Mouse (Mus musculus) embryonic fibroblast, embryonic 13.5 days (primary cell): ENCODE results near the gene Gm28230.

Experiments used
- CTCF ChIP-seq: IDR thresholded peaks from 2 replicates; pipeline ENCODE4 v1.5.1; 2011; ENCODE audit warnings: mild to moderate bottlenecking, control low read depth, low read length, moderate library complexity, borderline replicate concordance; ENCODE audit not compliant: insufficient read depth
- POLR2A ChIP-seq: IDR thresholded peaks from 2 replicates; pipeline ENCODE4 v1.6.1; 2011; ENCODE audit warnings: low read depth, mild to moderate bottlenecking, control low read depth, low read length, moderate library complexity

DNA sequence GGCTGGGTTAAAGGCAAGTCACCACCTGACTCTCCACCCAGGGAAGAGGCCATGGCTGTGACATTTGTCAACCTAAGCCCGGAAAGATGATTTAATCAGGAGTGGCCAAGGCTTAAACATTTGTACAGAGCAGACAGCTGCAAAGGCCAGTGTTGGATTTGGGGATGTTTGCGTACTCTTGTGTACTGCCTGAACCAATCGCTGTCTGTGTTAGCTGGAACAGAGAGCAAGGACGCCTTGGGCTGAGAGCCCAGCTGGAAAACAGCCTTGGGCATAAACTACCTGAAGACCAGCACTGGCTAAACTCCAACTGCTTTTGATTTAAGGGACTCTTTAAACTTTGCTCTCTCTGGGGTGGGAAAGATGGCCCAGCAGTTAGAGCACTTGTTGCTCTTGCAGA is 17.9 kb upstream of the Gm28230 start:
- TF ChIP-seq POLR2A, result no peak
- TF ChIP-seq CTCF, result no peak
